Mouse (Mus musculus) liver, embryonic 11.5 days (tissue): ENCODE measurements around the gene Gm13697. TPM values are rescaled to one million over a fixed set of nuclear protein-coding genes. Genes with fewer than 3 reads are reported as not detected.
"Not testable (repeated sequence)": the region's sequence is repeated elsewhere in the genome, so short reads cannot be mapped to it uniquely, and the experiment has no call there.

Source experiments
- ATAC-seq: fragments of 200-750 bp; cut with Nextera tagmentation; replicated peaks from 2 replicates; pipeline ENCODE4 v1.8.0; 2017; ENCODE audit warnings: moderate number of reproducible peaks, mild to moderate bottlenecking, moderate TSS enrichment, moderate library complexity; ENCODE audit not compliant: low FRiP score
- DNase-seq: peaks from one replicate; pipeline ENCODE4 v3.0.0-alpha.2; 2017; ENCODE audit warnings: low spot score
- H3K27ac ChIP-seq: fragments of 300-500 bp; sonication (generic); 2 replicates; pipeline ENCODE4 v1.5.1; 2014; ENCODE audit warnings: mild to moderate bottlenecking, low read depth, low read length, control low read depth
- H3K27me3 ChIP-seq: fragments of 300-500 bp; sonication (generic); replicated peaks from 2 replicates; pipeline ENCODE4 v1.6.1; 2014; ENCODE audit warnings: low read length, mixed read lengths; ENCODE audit not compliant: control insufficient read depth, insufficient read depth
- H3K36me3 ChIP-seq: fragments of 300-500 bp; sonication (generic); 2 replicates; pipeline ENCODE4 v1.6.1; 2014; ENCODE audit warnings: mild to moderate bottlenecking, low read length, moderate library complexity, mixed read lengths; ENCODE audit not compliant: control insufficient read depth, insufficient read depth
- H3K4me1 ChIP-seq: fragments of 300-500 bp; sonication (generic); replicated peaks from 2 replicates; pipeline ENCODE4 v1.6.1; 2014; ENCODE audit warnings: low read length, mixed read lengths; ENCODE audit not compliant: control insufficient read depth, insufficient read depth
- H3K4me2 ChIP-seq: fragments of 300-500 bp; sonication (generic); 2 replicates; pipeline ENCODE4 v1.6.1; 2014; ENCODE audit warnings: mild to moderate bottlenecking, control low read depth, moderate library complexity
- H3K4me3 ChIP-seq: fragments of 300-500 bp; sonication (generic); 2 replicates; pipeline ENCODE4 v1.5.1; 2014; ENCODE audit warnings: low read depth, low read length, control low read depth
- H3K9ac ChIP-seq: fragments of 300-500 bp; sonication (generic); 2 replicates; pipeline ENCODE4 v1.6.1; 2014; ENCODE audit warnings: low read depth, low read length, control low read depth
- H3K9me3 ChIP-seq: fragments of 300-500 bp; sonication (generic); 2 replicates; pipeline ENCODE4 v1.6.1; 2016; ENCODE audit warnings: low read length, inconsistent platforms, mixed read lengths; ENCODE audit not compliant: control insufficient read depth
- WGBS: fragments of 180-500 bp; shearing (Covaris S2); extraction: QIAGEN DNeasy Blood & Tissue Kit; methylation state at CpG from one replicate; pipeline ENCODE4 v1.1.7; 2014; 5-methylcytosine and 5-hydroxymethylcytosine counted together
- polyA plus RNA-seq: library from polyadenylated mRNA; unstranded; fragments of >200 nt; fragmentation: Nextera tagmentation; extraction: Ambion mirVana; gene quantifications from 2 replicates; pipeline ENCODE4 v1.2.1, GENCODE M21; 2014

Gene Gm13697
- not detected in 2 replicates for polyA plus RNA-seq

- ATAC-seq, H3K27me3 ChIP-seq, H3K4me1 ChIP-seq, DNase-seq, H3K9me3 ChIP-seq, H3K4me3 ChIP-seq, H3K27ac ChIP-seq, H3K9ac ChIP-seq, H3K4me2 ChIP-seq, H3K36me3 ChIP-seq: not testable (repeated sequence)
- WGBS: no CpG with 5 or more reads among the region's 6 CpGs
These were observed at the start of gene Gm13697 for GRCm38 (mm10) chr2:83984443-83984842. Gm13697 (plus strand) TSS chr2:83984743.

GRCm38 (mm10) chr2:83940931-83941361, 43.6 kb upstream of the Gm13697 start, which contains the start of gene Zswim2:
Zswim2 (minus strand) TSS chr2:83941228.
- no peaks in the 10 kb centered on the region for H3K36me3 ChIP-seq
- no peak within 1 kb of the TSS for H3K27ac ChIP-seq
- ATAC-seq (peak; percentile 72), DNase-seq (peak; percentile 48)
- H3K9me3 ChIP-seq: no peaks in the 10 kb centered on the region
- H3K9ac ChIP-seq: no peak within 1 kb of the TSS
- no peaks in the 10 kb centered on the region for H3K27me3 ChIP-seq
- H3K4me2 ChIP-seq: peak within 1 kb of the TSS; percentile 52
- WGBS: 1% methylated on average over 20 of the region's 20 CpGs
- no peaks in the 10 kb centered on the region; the same call in 1 of the 2 replicates for H3K4me1 ChIP-seq
- peak within 1 kb of the TSS; percentile 28 for H3K4me3 ChIP-seq

GRCm38 (mm10) chr2:83941378-83941777, 43.2 kb upstream of the Gm13697 start:
- no peak overlapping the region for H3K9ac ChIP-seq
- ATAC-seq (no peak), DNase-seq (no peak)
- peak overlapping the region; percentile 52 for H3K4me2 ChIP-seq
- H3K4me3 ChIP-seq: no peak overlapping the region
- no peaks in the 10 kb centered on the region for H3K27me3 ChIP-seq
- no peak overlapping the region for H3K27ac ChIP-seq
- no peaks in the 10 kb centered on the region; the same call in 1 of the 2 replicates for H3K4me1 ChIP-seq
- H3K9me3 ChIP-seq: no peaks in the 10 kb centered on the region
- WGBS: 41% methylated on average over 3 of the region's 3 CpGs
- no peaks in the 10 kb centered on the region for H3K36me3 ChIP-seq

- Histone ChIP-seq H3K27me3 (no peaks in the 10 kb centered on the region), H3K4me3 (no peak overlapping the region), H3K4me2 (no peak overlapping the region)
These were observed 42.8 kb upstream of the Gm13697 start for GRCm38 (mm10) chr2:83941792-83942191.

DNA sequence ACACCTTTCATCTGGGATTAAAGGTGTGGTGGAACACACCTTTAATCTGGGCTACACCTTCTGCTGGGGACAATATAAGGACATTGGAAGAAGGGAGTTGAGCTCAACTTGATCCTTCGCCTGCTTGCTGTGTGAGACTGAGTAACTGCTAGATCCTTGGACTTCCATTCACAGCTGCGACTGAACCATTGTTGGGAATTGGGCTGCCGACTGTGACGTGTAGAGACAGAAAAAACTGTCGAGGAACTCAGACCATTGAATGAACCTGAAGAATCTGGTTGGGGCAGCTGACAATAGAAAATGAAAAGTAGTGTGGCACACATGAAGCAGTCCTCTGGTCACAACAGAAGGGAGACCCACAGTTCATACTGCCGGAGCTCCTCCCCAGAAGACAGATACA, 29.1 kb upstream of the Gm13697 start, which contains the start of gene Gm13698:
Gene Gm13698 (plus strand): TSS at position 301 of the 400 bp plus-strand sequence.
- not testable (repeated sequence) for DNase-seq, ATAC-seq, H3K27me3 ChIP-seq, H3K4me2 ChIP-seq, H3K36me3 ChIP-seq, H3K4me1 ChIP-seq, H3K9ac ChIP-seq, H3K27ac ChIP-seq, H3K4me3 ChIP-seq, H3K9me3 ChIP-seq
- WGBS: no CpG with 5 or more reads among the region's 6 CpGs

More at GRCm38 (mm10) chr2:83941792-83942191, 42.8 kb upstream of the Gm13697 start:
- Histone ChIP-seq H3K9ac (no peak overlapping the region), H3K36me3 (no peaks in the 10 kb centered on the region), H3K27ac (no peak overlapping the region), H3K9me3 (no peaks in the 10 kb centered on the region), H3K4me1 (no peaks in the 10 kb centered on the region; the same call in 1 of the 2 replicates)
- DNase-seq (no peak), ATAC-seq (no peak)
- WGBS: 32% methylated on average over 4 of the region's 4 CpGs

GRCm38 (mm10) chr2:83961203-83961602, 23.3 kb upstream of the Gm13697 start, which contains the start of gene Gm13693:
Gm13693 (plus strand) TSS chr2:83961503.
- not testable (repeated sequence) for DNase-seq

DNA sequence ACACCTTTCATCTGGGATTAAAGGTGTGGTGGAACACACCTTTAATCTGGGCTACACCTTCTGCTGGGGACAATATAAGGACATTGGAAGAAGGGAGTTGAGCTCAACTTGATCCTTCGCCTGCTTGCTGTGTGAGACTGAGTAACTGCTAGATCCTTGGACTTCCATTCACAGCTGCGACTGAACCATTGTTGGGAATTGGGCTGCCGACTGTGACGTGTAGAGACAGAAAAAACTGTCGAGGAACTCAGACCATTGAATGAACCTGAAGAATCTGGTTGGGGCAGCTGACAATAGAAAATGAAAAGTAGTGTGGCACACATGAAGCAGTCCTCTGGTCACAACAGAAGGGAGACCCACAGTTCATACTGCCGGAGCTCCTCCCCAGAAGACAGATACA, 17.5 kb upstream of the Gm13697 start, which contains the start of gene Gm13695:
Gene Gm13695 (plus strand): TSS at position 301 of the 400 bp plus-strand sequence.
- WGBS: no CpG with 5 or more reads among the region's 6 CpGs
- not testable (repeated sequence) for H3K4me1 ChIP-seq, H3K27me3 ChIP-seq, H3K9ac ChIP-seq, H3K4me3 ChIP-seq, H3K36me3 ChIP-seq, H3K4me2 ChIP-seq, H3K9me3 ChIP-seq, ATAC-seq, DNase-seq, H3K27ac ChIP-seq

More at GRCm38 (mm10) chr2:83961203-83961602, 23.3 kb upstream of the Gm13697 start, which contains the start of gene Gm13693:
- WGBS: no CpG with 5 or more reads among the region's 6 CpGs
- not testable (repeated sequence) for H3K9me3 ChIP-seq, H3K27me3 ChIP-seq, H3K27ac ChIP-seq, H3K9ac ChIP-seq, ATAC-seq, H3K4me2 ChIP-seq, H3K36me3 ChIP-seq, H3K4me1 ChIP-seq, H3K4me3 ChIP-seq

DNA sequence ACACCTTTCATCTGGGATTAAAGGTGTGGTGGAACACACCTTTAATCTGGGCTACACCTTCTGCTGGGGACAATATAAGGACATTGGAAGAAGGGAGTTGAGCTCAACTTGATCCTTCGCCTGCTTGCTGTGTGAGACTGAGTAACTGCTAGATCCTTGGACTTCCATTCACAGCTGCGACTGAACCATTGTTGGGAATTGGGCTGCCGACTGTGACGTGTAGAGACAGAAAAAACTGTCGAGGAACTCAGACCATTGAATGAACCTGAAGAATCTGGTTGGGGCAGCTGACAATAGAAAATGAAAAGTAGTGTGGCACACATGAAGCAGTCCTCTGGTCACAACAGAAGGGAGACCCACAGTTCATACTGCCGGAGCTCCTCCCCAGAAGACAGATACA, 11.7 kb upstream of the Gm13697 start, which contains the start of gene Gm13696:
Gene Gm13696 (plus strand): TSS at position 301 of the 400 bp plus-strand sequence.
- not testable (repeated sequence) for ATAC-seq, H3K4me1 ChIP-seq, H3K27ac ChIP-seq, H3K4me3 ChIP-seq, DNase-seq, H3K27me3 ChIP-seq, H3K36me3 ChIP-seq, H3K9me3 ChIP-seq, H3K4me2 ChIP-seq, H3K9ac ChIP-seq
- no CpG with 5 or more reads among the region's 6 CpGs for WGBS

GRCm38 (mm10) chr2:83978633-83979032, 5.9 kb upstream of the Gm13697 start, which contains the start of gene Gm13694:
Gm13694 (plus strand) TSS chr2:83978933.
- WGBS: no CpG with 5 or more reads among the region's 6 CpGs
- not testable (repeated sequence) for H3K4me1 ChIP-seq, H3K4me3 ChIP-seq, H3K9ac ChIP-seq, H3K27me3 ChIP-seq, ATAC-seq, H3K36me3 ChIP-seq, DNase-seq, H3K9me3 ChIP-seq, H3K4me2 ChIP-seq, H3K27ac ChIP-seq
